Mouse (Mus musculus) forebrain, embryonic 15.5 days (tissue): ENCODE measurements around the gene Sirt7. TPM values are rescaled to one million over a fixed set of nuclear protein-coding genes. Genes with fewer than 3 reads are reported as not detected.

ENCODE experiments used
- ATAC-seq: fragments of 200-750 bp; cut with Nextera tagmentation; replicated peaks from 2 replicates; pipeline ENCODE4 v1.8.0; 2017; ENCODE audit warnings: mild to moderate bottlenecking, moderate TSS enrichment, moderate library complexity
- H3K27ac ChIP-seq: fragments of 300-500 bp; sonication (generic); replicated peaks from 2 replicates; pipeline ENCODE4 v1.5.1; 2015; ENCODE audit warnings: mild to moderate bottlenecking, inconsistent platforms
- H3K27me3 ChIP-seq: fragments of 300-500 bp; sonication (generic); 2 replicates; pipeline ENCODE4 v1.6.1; 2015; ENCODE audit warnings: inconsistent platforms
- H3K36me3 ChIP-seq: fragments of 300-500 bp; sonication (generic); 2 replicates; pipeline ENCODE4 v1.6.1; 2015; ENCODE audit warnings: mild to moderate bottlenecking, inconsistent platforms
- H3K4me1 ChIP-seq: fragments of 300-500 bp; sonication (generic); 2 replicates; pipeline ENCODE4 v1.6.1; 2015; ENCODE audit warnings: inconsistent platforms
- H3K4me2 ChIP-seq: fragments of 300-500 bp; sonication (generic); replicated peaks from 2 replicates; pipeline ENCODE4 v1.6.1; 2015; ENCODE audit warnings: mild to moderate bottlenecking, inconsistent platforms
- H3K4me3 ChIP-seq: fragments of 300-500 bp; sonication (generic); 2 replicates; pipeline ENCODE4 v1.5.1; 2015; ENCODE audit warnings: mild to moderate bottlenecking, inconsistent platforms
- H3K9ac ChIP-seq: fragments of 300-500 bp; sonication (generic); replicated peaks from 2 replicates; pipeline ENCODE4 v1.6.1; 2015; ENCODE audit warnings: mild to moderate bottlenecking, inconsistent platforms
- H3K9me3 ChIP-seq: fragments of 300-500 bp; sonication (generic); 2 replicates; pipeline ENCODE4 v1.6.1; 2016; ENCODE audit warnings: inconsistent platforms
- WGBS: fragments of 180-500 bp; shearing (Covaris S2); methylation state at CpG from one replicate; pipeline ENCODE4 v1.1.7; 2015; ENCODE audit warnings: mixed read lengths; 5-methylcytosine and 5-hydroxymethylcytosine counted together
- polyA plus RNA-seq: library from polyadenylated mRNA; unstranded; fragments of >200 nt; fragmentation: Nextera tagmentation; extraction: Ambion mirVana; gene quantifications from 2 replicates; pipeline ENCODE4 v1.2.1, GENCODE M21; 2015

Gene Sirt7
- polyA plus RNA-seq, 1 experiment from 2014 or later, result 51.4 TPM

GRCm38 (mm10) chr11:120658876-120659410 is 33.9 kb upstream of the Sirt7 start:
- H3K4me2 ChIP-seq, result no peak overlapping the region

GRCm38 (mm10) chr11:120657301-120657700 is 32.3 kb upstream of the Sirt7 start:
- Histone ChIP-seq H3K9me3 (no peaks in the 10 kb centered on the region), H3K4me2 (no peak overlapping the region), H3K4me3 (no peak overlapping the region), H3K4me1 (peaks cover 21% of the 10 kb centered on the region), H3K36me3 (no peaks in the 10 kb centered on the region), H3K27me3 (peaks cover 55% of the 10 kb centered on the region), H3K9ac (no peak overlapping the region), H3K27ac (no peak overlapping the region)
- 85% methylated on average over 4 of the region's 4 CpGs for WGBS
- no peak for ATAC-seq

More at GRCm38 (mm10) chr11:120658876-120659410, 33.9 kb upstream of the Sirt7 start:
- Histone ChIP-seq H3K4me1 (peaks cover 21% of the 10 kb centered on the region), H3K27ac (no peak overlapping the region), H3K9ac (no peak overlapping the region), H3K4me3 (no peak overlapping the region; the same call in 1 of the 2 replicates), H3K9me3 (no peaks in the 10 kb centered on the region), H3K27me3 (peaks cover 67% of the 10 kb centered on the region), H3K36me3 (no peaks in the 10 kb centered on the region)
- ATAC-seq, result no peak
- WGBS, result 3% methylated on average over 24 of the region's 24 CpGs

GRCm38 (mm10) chr11:120654741-120655140 is 29.7 kb upstream of the Sirt7 start:
- Histone ChIP-seq H3K27ac (no peak overlapping the region), H3K27me3 (peaks cover 38% of the 10 kb centered on the region)
- 78% methylated on average over 3 of the region's 3 CpGs for WGBS

GRCm38 (mm10) chr11:120651872-120652271 is 26.8 kb upstream of the Sirt7 start:
- Histone ChIP-seq H3K4me1 (peaks cover 6% of the 10 kb centered on the region; the same call in 1 of the 2 replicates), H3K27me3 (0 out of 2 replicates have a peak, but pooled peaks cover 11% of the 10 kb centered on the region), H3K9me3 (no peaks in the 10 kb centered on the region), H3K9ac (no peak overlapping the region), H3K27ac (no peak overlapping the region), H3K4me3 (no peak overlapping the region), H3K4me2 (no peak overlapping the region), H3K36me3 (no peaks in the 10 kb centered on the region)
- 69% methylated on average over 3 of the region's 3 CpGs for whole genome bisulfite sequencing
- no peak for ATAC-seq

More at GRCm38 (mm10) chr11:120654741-120655140, 29.7 kb upstream of the Sirt7 start:
- Histone ChIP-seq H3K36me3 (no peaks in the 10 kb centered on the region), H3K9me3 (no peaks in the 10 kb centered on the region), H3K4me2 (no peak overlapping the region), H3K4me1 (peaks cover 6% of the 10 kb centered on the region), H3K9ac (no peak overlapping the region), H3K4me3 (no peak overlapping the region)
- no peak for ATAC-seq

GRCm38 (mm10) chr11:120648001-120648476 is 23.0 kb upstream of the Sirt7 start, which contains the start of gene Myadml2:
TSS of gene Myadml2 (minus strand) at chr11:120648158.
- Histone ChIP-seq H3K27me3 (0 out of 2 replicates have a peak, but pooled peaks cover 8% of the 10 kb centered on the region), H3K4me2 (peak within 1 kb of the TSS; percentile 27), H3K9ac (no peak within 1 kb of the TSS), H3K4me1 (peaks cover 13% of the 10 kb centered on the region), H3K36me3 (no peaks in the 10 kb centered on the region), H3K4me3 (peak within 1 kb of the TSS; percentile 18), H3K27ac (no peak within 1 kb of the TSS), H3K9me3 (no peaks in the 10 kb centered on the region)
- WGBS, result 7% methylated on average over 13 of the region's 13 CpGs
- no peak for ATAC-seq

- Histone ChIP-seq H3K9ac (no peak overlapping the region), H3K36me3 (no peaks in the 10 kb centered on the region), H3K9me3 (no peaks in the 10 kb centered on the region), H3K4me2 (no peak overlapping the region), H3K4me1 (peaks cover 20% of the 10 kb centered on the region), H3K27ac (no peak overlapping the region), H3K4me3 (no peak overlapping the region), H3K27me3 (0 out of 2 replicates have a peak, but pooled peaks cover 12% of the 10 kb centered on the region)
- 82% methylated on average over 35 of the region's 35 CpGs for WGBS
- ATAC-seq, result no peak
Observed at GRCm38 (mm10) chr11:120647047-120647830, 22.2 kb upstream of the Sirt7 start.

GRCm38 (mm10) chr11:120643601-120643987 is 18.6 kb upstream of the Sirt7 start, which contains the start of gene Pycr1:
TSS of gene Pycr1 (minus strand) at chr11:120643769.
- Histone ChIP-seq H3K4me3 (peak within 1 kb of the TSS; percentile 51), H3K4me1 (peaks cover 20% of the 10 kb centered on the region), H3K27me3 (0 out of 2 replicates have a peak, but pooled peaks cover 5% of the 10 kb centered on the region), H3K27ac (peak within 1 kb of the TSS; percentile 47; the same call in 1 of the 2 replicates), H3K9ac (peak within 1 kb of the TSS; percentile 65), H3K9me3 (no peaks in the 10 kb centered on the region), H3K36me3 (no peaks in the 10 kb centered on the region), H3K4me2 (peak within 1 kb of the TSS; percentile 89)
- WGBS, result under 1% methylated on average over 15 of the region's 15 CpGs
- ATAC-seq, result peak; percentile 100

- Histone ChIP-seq H3K9ac (peak overlapping the region; percentile 65), H3K27ac (peak overlapping the region; percentile 47; the same call in 1 of the 2 replicates)
Observed at GRCm38 (mm10) chr11:120642939-120643600, 18.0 kb upstream of the Sirt7 start.

GRCm38 (mm10) chr11:120641869-120642268 is 16.8 kb upstream of the Sirt7 start:
- ATAC-seq, result no peak
- Histone ChIP-seq H3K36me3 (no peaks in the 10 kb centered on the region), H3K4me2 (no peak overlapping the region), H3K27me3 (0 out of 2 replicates have a peak, but pooled peaks cover 5% of the 10 kb centered on the region), H3K9ac (no peak overlapping the region), H3K9me3 (no peaks in the 10 kb centered on the region), H3K4me3 (no peak overlapping the region), H3K4me1 (peaks cover 14% of the 10 kb centered on the region), H3K27ac (no peak overlapping the region)
- WGBS, result 94% methylated on average over 8 of the region's 8 CpGs

More at GRCm38 (mm10) chr11:120642939-120643600, 18.0 kb upstream of the Sirt7 start:
- peak; percentile 69 for ATAC-seq
- no peaks in the 10 kb centered on the region for H3K9me3 ChIP-seq
- 2% methylated on average over 18 of the region's 18 CpGs for WGBS
- peak overlapping the region; percentile 89 for H3K4me2 ChIP-seq
- H3K36me3 ChIP-seq, result no peaks in the 10 kb centered on the region
- peaks cover 17% of the 10 kb centered on the region for H3K4me1 ChIP-seq
- 0 out of 2 replicates have a peak, but pooled peaks cover 5% of the 10 kb centered on the region for H3K27me3 ChIP-seq
- H3K4me3 ChIP-seq, result peak overlapping the region; percentile 51

- Histone ChIP-seq H3K4me3 (no peak overlapping the region), H3K27ac (no peak overlapping the region), H3K27me3 (0 out of 2 replicates have a peak, but pooled peaks cover 5% of the 10 kb centered on the region), H3K9me3 (no peaks in the 10 kb centered on the region), H3K4me1 (peaks cover 14% of the 10 kb centered on the region), H3K36me3 (no peaks in the 10 kb centered on the region), H3K4me2 (no peak overlapping the region), H3K9ac (no peak overlapping the region)
- 64% methylated on average over 9 of the region's 9 CpGs for WGBS
- no peak for ATAC-seq
Observed at GRCm38 (mm10) chr11:120641255-120641654, 16.2 kb upstream of the Sirt7 start.

GRCm38 (mm10) chr11:120634810-120635209 is 9.8 kb upstream of the Sirt7 start:
- Histone ChIP-seq H3K4me3 (no peak overlapping the region), H3K27ac (no peak overlapping the region), H3K4me2 (no peak overlapping the region), H3K27me3 (no peaks in the 10 kb centered on the region), H3K4me1 (peaks cover 32% of the 10 kb centered on the region), H3K9me3 (no peaks in the 10 kb centered on the region), H3K9ac (no peak overlapping the region), H3K36me3 (no peaks in the 10 kb centered on the region)
- 81% methylated on average over 5 of the region's 5 CpGs for WGBS
- ATAC-seq, result no peak
